Mouse (Mus musculus): ENCODE data around the gene Gstt3.

Gstt3 gene

DNA sequence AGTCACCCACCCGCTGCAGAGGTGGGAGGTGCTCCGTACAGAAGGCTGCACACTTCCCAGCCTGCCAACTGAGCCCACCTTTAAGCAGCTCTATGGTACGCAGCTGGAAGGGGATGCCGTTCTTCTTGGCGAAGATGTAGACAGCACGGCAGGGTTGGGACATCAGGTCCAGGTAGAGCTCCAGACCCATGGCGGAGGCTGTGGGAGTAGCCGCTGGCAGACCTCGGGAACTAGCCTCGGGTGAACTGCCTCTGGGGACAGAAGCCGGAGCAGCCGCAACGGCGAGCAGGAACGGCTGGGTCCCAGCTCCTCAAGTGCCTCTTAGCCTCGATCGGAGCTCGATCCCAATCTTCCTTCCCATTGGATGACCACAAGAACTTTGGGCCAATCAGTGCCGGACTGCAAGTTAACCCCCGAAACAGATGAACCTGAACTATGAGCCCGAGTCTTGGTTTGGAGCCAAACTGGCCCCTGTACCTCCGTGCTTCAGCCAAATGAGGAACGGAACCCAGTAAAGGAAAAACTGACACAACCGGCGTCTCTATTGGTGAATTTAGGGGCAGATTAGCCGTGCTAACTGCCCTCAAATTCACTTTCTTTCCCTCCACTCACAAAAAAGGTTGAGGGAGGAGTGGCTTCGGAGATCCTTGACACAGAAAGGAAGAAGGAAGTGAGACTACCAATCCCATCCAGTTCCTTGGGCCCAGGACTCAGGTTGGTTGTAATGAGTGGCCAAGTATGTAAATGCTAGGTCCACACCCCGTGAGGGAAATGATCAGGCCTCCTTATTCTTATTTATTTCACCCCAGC is at the start of gene Gstt3, which contains the start of gene Gm20441:
Gstt3 (minus strand) TSS at position 646 of the 810 bp plus-strand sequence.
Gm20441 (minus strand) TSS at position 186 of the 810 bp plus-strand sequence.
- DNase-seq (ENCODE audit: low read depth in 1 of 2, low spot score in 2 of 2): peak in 1 of 2 experiments; percentile 7

DNA sequence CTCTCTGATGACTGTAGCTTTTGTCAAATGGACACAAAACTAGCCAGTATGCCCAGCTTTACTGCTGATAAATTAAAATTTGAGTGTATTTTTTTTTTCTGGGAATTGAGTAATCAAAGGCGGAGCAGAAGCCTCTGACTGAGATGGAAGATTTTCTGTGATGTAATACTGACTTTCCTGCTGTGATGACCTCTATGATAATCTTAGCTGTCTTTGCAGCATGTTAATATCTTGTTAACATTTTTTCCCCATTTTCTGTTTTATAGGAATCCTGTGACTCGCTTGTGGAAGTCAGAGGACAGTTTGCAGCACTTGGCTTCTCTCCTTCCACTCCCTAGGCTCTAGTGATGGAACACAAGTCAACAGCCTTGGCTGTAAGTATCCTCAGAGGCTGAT is 49.1 kb upstream of the Gstt3 start:
- DNase-seq (ENCODE audit: low read depth in 1 of 2, low spot score in 2 of 2): no peak

DNA sequence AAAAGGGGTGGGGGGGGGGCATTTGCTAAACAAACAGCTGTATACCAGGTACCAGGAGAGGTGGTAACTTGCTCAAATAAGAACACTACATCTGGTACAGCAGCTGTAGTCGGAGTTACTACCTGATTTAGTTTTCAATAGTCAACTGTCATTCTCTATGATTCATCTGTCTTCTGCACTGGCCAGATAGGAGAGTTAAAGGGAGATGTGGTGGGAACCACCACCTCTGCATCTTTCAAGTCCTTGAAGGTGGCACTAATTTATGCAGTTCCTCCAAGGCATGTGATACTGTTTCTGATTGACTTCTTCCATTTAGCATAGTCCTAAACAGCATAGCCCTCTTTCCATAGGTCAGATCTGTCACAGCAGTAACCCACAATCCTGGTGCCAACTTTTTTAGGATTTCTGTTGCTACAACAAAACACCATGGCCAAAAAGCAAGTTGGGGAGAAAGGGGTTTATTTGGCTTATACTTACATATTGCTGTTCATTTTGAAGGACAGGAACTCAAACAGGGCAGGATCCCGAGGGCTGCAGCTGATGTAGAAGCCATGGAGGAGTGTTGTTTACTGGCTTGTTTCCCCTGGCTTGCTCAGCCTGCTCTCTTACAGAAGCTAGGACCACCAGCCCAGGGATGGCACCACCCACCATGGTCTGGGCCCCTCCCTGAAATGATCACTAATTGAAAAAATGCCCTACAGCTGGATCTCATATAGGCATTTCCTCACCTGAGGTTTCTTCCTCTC is 48.5 kb upstream of the Gstt3 start:
- DNase-seq (ENCODE audit: low read depth in 1 of 2, low spot score in 2 of 2): no peak

DNA sequence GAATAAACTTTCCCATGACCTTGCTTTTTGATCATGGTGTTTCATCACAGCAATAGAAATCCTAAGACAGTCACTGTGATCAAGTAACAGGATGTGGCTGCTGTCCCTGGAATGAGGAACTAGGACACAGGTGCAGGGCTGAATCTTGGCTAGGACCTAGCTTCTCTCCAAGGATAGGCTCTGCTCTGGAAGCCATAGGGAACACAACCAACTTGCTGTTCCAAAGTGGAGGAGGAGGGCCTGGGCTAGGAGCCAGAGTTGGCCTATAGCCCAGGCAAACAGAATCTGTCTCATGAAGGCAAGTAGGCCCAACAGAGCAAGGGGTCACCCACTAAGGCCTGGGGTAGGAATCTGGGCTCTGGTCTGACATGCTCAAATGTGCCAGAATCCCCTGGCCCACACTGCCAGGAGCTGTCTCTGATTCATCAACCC is 47.3 kb upstream of the Gstt3 start:
- DNase-seq (ENCODE audit: low read depth in 1 of 2, low spot score in 2 of 2): no peak

DNA sequence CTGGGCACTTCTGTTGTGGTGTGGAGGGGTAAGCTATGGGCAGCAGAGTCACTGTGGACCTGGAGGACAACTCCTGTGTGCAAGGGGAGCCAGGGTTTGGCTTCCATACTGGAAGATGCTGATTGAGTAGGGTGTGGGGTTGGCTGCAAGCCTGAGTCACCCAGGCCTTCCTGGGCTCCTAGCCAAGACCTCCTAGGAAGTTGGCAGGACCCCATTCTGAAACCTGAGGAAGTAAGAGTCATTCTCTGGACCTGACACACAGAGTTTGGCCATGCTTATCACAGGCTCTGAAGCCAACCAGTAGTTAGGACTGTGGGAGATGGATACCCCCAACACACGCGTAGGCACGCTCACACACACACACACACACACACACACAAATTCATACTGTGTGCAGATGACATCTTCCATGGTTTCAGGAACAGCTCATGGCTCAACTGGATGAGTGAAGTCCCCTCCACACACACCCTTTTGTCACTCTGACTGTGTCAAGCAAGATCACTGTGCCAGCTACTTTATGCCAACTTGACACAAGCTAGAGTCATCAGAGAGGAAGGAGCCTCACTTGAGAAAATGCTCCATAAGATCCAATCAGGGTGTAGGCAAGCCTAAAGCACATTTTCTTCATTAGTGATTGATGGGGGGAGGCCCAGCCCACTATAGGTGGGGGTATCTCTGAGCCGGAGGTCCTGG is 46.6 kb upstream of the Gstt3 start:
- DNase-seq (ENCODE audit: low read depth in 1 of 2, low spot score in 2 of 2): no peak

DNA sequence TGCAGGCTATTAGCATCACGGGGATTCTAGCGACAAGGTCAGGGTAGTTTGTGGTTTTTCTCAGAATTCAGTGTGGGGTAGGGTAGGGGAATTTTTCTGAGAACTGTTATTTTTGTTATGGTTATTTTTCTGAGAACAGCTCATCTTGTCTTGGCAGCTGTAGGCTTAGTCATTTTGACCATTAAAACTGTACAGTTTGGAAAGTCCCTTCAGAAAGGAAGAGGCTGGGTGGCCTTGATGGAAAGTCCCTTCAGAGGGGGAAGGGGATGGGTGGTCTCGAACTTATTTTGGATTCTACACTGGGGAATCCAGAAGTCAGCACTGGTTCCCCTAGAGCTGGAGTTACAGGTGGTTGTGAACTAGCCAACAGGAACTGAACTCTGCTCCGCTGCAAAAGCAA is 43.3 kb upstream of the Gstt3 start:
- no peak for DNase-seq (ENCODE audit: low read depth in 1 of 2, low spot score in 2 of 2)

DNA sequence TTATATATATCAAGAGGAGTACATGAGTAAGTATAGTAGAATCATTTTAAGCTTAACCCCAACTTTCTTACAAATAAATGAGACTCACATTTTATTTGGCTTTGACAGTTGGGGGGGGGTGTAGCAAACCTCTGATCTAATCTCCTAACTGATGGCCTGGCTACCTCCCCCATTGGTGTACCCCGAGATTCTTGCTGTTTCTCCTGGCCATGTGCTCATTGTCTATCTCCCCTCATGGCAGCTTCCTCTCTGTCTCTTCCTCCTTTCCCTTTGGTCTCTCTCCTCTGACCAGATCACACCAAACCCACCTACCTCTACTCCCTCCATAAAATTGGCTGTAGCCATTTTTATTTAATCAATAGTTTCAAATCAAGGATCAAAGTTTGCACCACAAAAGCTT is 42.6 kb upstream of the Gstt3 start:
- DNase-seq (ENCODE audit: low read depth in 1 of 2, low spot score in 2 of 2): no peak

DNA sequence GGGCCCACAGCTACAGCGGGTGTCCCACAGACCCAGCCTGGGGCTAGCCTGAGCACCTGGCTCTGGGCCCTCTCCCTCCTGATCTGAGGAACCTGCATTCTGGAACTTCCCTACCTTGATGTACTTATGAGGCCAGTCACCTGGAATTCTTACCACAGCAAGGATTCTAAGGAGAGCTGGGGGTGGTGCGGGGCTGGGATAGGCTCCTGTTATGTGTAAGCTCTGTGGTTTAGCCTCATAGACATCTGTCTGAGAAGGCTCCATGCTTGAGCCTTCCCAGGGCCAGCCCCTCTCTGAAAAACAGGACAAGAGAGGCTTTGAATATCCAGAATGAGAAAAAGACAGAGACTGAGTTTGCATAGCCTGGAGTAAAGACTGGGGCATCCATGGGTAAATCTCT is 41.2 kb upstream of the Gstt3 start, which contains the start of gene Gstt4:
Gstt4 (minus strand) TSS at position 101 of the 400 bp plus-strand sequence.
- no peak for DNase-seq (ENCODE audit: low read depth in 1 of 2, low spot score in 2 of 2)

DNA sequence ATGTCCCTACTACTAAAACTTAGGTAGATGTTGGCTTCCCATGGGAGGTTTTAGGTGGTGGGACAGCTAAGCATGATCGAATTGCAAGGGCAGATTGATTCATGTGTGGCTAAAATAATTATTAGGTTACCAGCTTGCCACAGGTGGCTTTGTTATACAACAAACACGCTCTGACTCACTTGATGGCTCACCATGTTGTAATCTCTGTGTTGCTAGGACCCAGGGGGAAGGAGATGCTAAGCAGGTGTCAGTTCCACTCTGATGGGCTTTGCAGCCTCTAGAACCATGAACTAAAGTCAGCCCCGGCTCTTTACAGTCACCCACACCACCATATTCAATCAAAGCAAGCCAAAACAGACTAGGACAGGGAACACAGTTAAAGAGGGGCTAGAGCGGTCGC is 38.7 kb upstream of the Gstt3 start:
- DNase-seq (ENCODE audit: low read depth in 1 of 2, low spot score in 2 of 2): no peak

DNA sequence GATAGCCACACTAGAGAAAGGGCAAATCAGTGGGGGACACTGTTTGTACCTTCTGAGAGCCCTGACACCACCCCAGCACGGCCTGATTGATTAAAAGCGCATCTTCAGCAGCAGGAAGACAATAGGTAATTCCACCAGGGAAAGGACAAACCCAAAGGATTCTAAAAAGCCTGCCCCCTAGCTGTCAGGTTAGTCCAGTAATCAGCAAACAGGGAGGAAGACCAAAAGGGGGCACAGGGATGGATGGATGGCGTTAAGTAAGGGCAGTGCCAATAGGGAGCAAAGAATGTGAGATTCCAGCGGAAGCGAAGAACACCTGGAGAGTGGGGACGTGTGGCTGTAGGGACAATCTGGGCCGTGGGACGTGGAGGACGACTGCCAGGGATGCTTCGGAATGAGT is 37.4 kb upstream of the Gstt3 start:
- no peak for DNase-seq (ENCODE audit: low read depth in 1 of 2, low spot score in 2 of 2)

DNA sequence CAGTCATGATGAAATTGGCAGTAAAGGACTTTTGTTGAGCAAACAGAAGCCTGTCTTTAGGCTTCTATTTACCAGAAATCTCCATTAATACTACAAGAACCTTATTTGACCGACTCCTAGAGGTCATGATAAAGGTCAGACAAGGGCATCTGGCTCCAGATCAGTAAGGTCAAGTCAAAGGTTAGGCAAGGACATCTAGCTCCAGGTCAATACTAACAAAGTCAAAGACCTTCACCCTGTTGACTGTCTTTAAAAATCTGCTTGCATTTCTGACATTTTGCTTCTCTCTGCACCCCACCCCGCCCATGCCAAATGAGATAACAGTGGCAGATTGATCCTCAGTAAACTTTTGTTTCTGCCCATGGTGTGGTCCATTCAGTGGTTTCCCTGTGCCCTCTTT is 23.0 kb upstream of the Gstt3 start:
- no peak for DNase-seq (ENCODE audit: low read depth in 1 of 2, low spot score in 2 of 2)

DNA sequence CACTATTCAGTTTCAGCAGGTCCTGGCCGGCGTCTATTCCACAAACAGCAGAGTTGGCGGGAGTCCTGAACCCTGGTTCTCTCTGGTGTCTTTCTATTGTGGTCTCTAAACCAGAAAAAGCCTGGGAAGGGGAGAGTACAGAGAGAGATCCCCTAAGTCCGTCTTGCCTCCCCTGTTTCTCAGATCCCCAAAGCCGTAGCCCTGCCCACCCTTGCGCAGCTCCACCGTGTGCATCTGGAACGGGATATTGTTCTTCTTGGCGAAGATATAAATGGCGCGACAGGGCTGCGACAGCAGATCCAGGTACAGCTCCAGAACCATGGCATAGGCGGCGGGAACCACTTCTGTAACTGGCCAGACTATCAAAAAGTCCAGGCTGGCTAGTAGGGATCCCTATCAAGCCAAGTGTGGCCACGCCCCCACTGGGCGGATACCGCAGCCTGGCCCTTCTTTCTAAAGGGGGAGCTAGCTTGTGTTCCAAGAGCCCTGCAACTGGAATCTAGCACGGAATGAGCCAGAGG is 17.0 kb upstream of the Gstt3 start, which contains the start of gene Gstt1:
Gstt1 (minus strand) TSS at position 409 of the 521 bp plus-strand sequence.
- no peak for DNase-seq (ENCODE audit: low read depth in 1 of 2, low spot score in 2 of 2)

DNA sequence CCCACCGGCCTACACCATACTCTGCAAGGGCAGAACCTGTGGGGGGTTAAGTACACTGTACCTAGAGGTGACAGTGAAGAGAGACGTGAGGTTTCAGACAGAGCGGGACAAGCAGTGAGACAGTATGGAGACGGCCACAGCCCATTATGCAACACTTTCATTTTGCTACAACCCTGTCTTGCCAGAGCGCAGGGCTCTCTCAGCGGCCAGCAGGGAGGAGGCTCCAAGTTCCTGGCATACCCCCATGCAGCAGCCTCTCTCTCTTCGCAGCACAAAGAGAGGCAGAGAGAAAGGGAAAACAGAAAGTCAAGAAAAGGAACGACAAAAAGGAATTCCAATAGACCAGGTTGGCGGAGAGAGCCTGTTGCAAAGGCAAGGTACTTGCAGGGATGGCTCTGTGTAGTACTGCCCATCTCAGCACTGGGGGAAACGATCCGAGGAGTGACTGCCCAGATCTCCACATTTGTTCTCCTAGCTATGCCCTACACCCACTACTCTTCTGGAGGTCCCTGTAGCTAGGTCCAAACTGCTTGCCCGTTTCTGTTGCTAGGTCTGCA is 16.5 kb upstream of the Gstt3 start:
- DNase-seq (ENCODE audit: low read depth in 1 of 2, low spot score in 2 of 2): no peak

DNA sequence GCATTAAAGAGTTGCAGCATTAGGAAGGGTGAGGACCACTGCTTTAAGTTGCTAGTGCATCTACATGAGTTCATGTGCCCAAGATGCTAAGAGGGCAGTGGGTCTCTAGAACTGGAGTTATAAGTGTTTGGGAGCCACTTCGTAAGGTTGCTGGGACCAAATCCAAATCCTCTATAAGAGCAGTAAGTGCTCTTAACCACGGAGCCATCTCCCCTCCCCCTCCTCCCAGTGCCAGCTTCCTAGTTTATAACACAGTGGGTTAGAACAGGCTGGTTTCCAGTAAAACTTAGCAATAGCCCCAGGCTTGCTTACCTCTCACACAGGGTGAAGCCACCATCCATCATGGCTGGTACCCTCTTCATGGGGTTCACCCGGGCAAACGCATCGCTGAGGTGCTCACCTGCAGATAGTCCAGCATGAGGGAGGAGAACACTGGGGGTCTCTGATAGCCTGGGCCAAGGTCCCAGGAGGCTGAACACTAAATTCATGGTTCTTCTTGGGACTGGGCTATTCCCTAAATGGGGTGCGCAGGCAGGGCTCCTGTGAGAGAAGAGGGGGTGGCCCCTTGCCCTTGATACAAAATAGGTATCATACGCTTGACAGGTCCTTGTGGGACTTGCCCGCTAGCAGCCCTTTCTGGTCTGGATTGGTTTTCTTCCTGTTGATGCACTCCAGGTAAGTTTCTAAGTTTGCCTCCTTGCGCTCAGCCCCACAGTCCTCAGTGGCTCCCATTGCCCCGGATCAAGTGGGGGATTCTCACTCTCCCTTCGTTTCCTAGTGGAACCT is 15.7 kb upstream of the Gstt3 start:
- DNase-seq (ENCODE audit: low read depth in 1 of 2, low spot score in 2 of 2): no peak

DNA sequence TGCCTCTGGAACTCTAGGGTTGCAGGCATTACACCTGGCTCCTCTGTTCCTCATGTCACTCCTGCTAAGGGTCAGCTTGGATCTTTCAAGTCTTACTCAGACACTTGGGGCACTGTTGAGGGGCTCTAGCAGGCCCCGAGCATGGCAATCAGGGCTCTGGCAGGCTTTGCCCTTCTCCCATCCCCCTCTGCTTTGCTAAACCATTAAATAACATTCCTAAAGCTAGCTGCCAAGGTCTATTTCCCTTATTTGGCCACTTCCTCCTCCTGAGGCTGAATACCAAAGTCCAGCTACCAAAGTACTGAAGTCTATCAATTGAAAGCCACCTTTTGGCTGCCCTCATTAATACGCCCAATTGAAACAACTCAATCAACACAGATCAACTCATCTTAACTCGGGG is 13.7 kb upstream of the Gstt3 start:
- no peak for DNase-seq (ENCODE audit: low read depth in 1 of 2, low spot score in 2 of 2)

DNA sequence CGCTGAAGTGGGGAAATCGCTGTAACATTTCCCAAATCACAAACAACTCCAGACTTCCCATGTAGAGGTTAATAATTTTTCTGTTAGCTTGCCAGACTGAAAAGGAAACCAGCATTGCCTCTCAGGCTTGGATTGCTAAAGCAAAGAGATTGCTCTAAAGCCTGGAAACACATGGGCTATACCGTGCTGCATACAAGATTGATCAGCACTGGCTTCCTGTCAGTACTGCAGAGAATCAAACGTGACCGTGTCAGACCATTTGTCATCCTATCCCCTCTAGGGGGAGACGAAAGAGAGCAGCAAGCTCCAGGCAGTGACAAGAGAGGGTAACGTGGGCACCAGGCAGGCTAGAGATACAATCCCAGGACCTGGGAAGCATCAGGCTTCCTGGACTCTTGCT is 9.6 kb upstream of the Gstt3 start:
- no peak for DNase-seq (ENCODE audit: low read depth in 1 of 2, low spot score in 2 of 2)

DNA sequence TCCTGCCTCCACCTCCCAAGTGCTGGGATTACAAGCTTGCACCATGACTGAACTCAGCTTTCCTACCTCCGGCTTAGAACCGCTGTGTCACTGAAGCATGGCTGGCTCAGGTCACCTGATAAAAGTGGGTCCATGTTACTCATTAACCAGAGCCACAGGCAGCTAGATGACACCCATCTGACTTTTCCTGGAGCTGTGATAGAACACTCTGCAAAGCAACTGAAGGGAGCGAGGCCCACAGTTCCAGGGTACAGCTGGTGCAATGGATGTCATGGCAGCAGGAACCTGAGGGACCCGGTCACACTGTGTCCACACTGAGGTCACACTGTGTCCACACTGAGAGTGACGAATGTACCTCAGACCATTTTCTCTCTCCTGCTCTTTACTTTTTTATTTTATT is 8.6 kb upstream of the Gstt3 start:
- DNase-seq (ENCODE audit: low read depth in 1 of 2, low spot score in 2 of 2): no peak

DNA sequence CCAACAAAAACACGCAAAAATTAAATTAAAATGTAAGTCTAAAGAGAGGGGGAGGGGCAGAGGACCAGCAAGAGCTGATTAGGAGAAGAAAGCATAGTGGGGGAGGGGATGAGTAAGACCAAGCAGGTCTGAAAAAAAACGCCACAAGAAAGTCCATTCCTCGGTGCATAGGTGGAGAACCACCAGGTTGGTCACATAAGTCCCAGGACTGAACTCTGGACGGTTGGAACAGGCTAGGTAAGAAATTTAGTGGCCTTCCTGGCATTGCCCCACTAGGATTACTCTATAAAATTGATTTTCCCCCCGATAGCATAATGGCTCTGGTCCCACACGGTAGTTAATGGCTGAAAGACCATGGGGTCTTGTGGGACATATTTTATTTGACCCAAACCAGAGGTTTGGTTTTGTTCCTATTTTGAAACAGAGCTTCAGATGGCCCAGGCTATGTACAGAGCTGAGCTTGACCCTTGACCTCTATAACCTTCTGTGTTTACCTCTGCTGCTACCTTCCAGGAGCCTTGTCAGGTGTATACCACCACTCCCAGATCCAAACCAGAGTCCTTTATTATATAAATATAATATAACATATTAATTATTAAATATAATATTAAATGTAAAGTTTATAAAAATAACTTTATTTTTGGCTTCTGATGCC is 8.0 kb upstream of the Gstt3 start:
- no peak for DNase-seq (ENCODE audit: low read depth in 1 of 2, low spot score in 2 of 2)

DNA sequence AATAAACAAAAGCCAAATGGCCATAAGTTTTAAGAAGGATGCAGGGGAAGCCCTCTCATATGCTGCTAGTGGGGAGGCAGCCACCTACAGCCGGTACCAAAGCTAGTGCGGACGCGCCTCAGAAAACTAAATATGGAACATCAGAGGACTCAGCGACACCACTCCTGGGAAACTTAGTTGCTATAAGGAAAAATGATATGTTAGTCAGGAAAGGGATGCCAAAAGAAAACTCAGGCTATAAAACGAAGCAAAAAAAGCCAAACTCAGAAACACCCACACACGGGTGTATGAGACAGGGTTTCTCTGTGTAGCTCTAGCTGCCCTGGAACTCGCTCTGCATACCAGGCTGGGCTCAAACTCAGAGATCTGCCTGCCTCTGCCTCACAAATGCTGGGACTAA is 7.1 kb upstream of the Gstt3 start:
- no peak for DNase-seq (ENCODE audit: low read depth in 1 of 2, low spot score in 2 of 2)

DNA sequence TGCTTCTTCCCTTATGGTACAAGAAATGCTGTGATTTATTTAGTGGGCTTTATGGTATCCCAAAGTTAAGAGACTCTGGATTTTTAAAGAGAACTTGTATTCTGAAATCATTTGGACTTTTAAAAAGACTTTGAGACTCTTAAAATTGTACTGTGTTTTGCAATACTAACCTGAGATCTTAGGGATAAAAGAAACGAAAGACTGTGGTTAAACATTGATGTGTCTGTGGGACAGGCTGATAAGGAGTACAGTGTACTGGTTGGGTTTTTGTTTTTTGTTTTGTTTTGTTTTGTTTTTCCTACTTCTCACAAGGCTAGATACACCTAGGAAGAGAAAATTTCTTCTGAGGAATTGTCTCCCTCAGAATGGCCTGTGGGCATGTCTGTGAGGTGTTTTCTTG is 4.2 kb upstream of the Gstt3 start:
- no peak for DNase-seq (ENCODE audit: low read depth in 1 of 2, low spot score in 2 of 2)

Data from monocyte, adult 2 months (primary cell).